Mouse (Mus musculus): ENCODE data around the gene Rapgef1. TPM values are rescaled to one million over a fixed set of nuclear protein-coding genes. Genes with fewer than 3 reads are reported as not detected.
"Not testable (repeated sequence)": the region's sequence is repeated elsewhere in the genome, so short reads cannot be mapped to it uniquely, and the experiment has no call there.

The Rapgef1 gene
- polyA plus RNA-seq, 1 experiment from 2014 or later: 23.0 TPM

DNA sequence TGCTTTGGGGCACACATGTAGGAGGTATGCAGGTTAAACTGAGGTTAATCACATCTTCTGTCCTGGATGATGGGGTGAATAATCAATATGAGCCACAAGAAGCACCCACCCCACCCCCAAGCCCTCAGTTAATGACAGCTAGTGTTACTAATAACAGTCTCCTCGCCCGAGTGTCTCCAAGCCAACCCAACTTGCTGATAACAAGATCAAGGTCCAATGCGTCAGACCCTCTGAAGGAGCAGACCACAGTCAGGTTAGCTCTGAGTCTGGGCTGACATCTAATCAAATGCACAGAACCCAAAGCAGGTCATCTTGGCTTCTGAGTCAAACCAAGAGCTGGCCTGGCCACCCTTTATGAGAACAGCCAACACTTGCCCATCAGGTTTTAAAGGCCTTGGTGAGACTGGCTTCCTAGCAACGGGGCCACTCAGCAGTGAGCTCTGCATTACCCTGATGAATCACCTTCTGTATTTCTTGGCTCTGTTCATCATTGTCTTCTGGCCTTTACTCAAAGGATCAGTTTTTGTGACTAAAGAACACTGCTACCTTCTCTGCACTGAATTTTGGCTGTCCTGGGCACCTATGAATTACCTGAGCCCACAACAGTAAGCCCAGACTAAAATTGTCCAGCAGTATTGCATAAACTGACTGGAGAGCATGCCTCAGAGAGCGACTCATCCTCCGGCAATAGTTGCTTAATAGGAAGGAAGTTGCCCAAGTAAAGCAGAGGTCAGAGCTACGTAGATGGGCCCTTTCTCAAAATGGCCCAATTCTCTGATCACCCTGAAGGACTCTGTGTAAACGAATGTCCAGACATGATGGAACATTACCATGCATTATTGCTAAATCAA, 152.3 kb downstream of the Rapgef1 start:
- Histone ChIP-seq H3K27me3 (ENCODE audit: control insufficient read depth, insufficient read depth, low read length) (no peaks in the 10 kb centered on the region), H3K36me3 (ENCODE audit: control insufficient read depth, insufficient read depth, low read length) (peaks cover 3% of the 10 kb centered on the region; the same call in 1 of the 2 replicates), H3K4me3 (ENCODE audit: low read depth, low read length) (no peak overlapping the region), H3K9ac (ENCODE audit: low read length) (no peak overlapping the region), H3K27ac (ENCODE audit: low read depth, low read length) (no peak overlapping the region), H3K4me2 (ENCODE audit: low read depth, low read length, severe bottlenecking) (no peak overlapping the region), H3K9me3 (ENCODE audit: control insufficient read depth, low read length) (no peaks in the 10 kb centered on the region), H3K4me1 (replicated peaks; ENCODE audit: control insufficient read depth, insufficient read depth, low read length) (no peaks in the 10 kb centered on the region)
- no peak for DNase-seq (ENCODE audit: low spot score)
- 85% methylated on average over 8 of the region's 8 CpGs for WGBS
- no peak for ATAC-seq (replicated peaks; ENCODE audit: low FRiP score)

DNA sequence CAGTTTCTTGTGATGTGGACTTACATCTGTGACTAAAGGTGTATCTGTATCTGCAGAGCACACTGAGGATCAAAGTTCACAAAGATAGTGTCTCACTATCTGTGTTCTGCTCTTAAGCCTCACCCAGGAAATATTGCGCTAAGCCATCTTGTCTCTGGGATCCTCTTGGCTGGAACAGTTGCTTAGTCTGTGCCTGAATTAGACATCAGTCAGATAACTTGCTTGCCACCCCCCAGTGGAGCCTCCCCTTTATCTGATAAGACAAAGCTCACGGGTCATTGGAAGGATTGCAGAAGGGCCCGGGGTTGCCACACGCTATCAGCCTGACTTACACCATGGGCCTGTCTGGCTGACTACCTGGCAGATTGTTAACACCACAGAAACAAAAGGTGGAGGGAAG, 153.8 kb downstream of the Rapgef1 start:
- peaks cover 6% of the 10 kb centered on the region for H3K36me3 ChIP-seq (ENCODE audit: control insufficient read depth, insufficient read depth, low read length)
- no peak for DNase-seq (ENCODE audit: low spot score)

GRCm38 (mm10) chr2:29781256-29781655, 161.7 kb downstream of the Rapgef1 start:
- 92% methylated on average over 2 of the region's 2 CpGs for WGBS
- not testable (repeated sequence) for DNase-seq (ENCODE audit: low spot score); ATAC-seq (replicated peaks; ENCODE audit: low FRiP score); H3K4me2 ChIP-seq (ENCODE audit: low read depth, low read length, severe bottlenecking); H3K9me3 ChIP-seq (ENCODE audit: control insufficient read depth, low read length); H3K4me1 ChIP-seq (replicated peaks; ENCODE audit: control insufficient read depth, insufficient read depth, low read length); H3K9ac ChIP-seq (ENCODE audit: low read length); H3K27ac ChIP-seq (ENCODE audit: low read depth, low read length); H3K4me3 ChIP-seq (ENCODE audit: low read depth, low read length); H3K27me3 ChIP-seq (ENCODE audit: control insufficient read depth, insufficient read depth, low read length)
- peaks cover 42% of the 10 kb centered on the region for H3K36me3 ChIP-seq (ENCODE audit: control insufficient read depth, insufficient read depth, low read length)

More for the DNA sequence above, 153.8 kb downstream of the Rapgef1 start:
- H3K4me3 ChIP-seq (ENCODE audit: low read depth, low read length): no peak overlapping the region
- ATAC-seq (replicated peaks; ENCODE audit: low FRiP score): no peak
- H3K4me1 ChIP-seq (replicated peaks; ENCODE audit: control insufficient read depth, insufficient read depth, low read length): no peaks in the 10 kb centered on the region
- no peaks in the 10 kb centered on the region for H3K9me3 ChIP-seq (ENCODE audit: control insufficient read depth, low read length)
- no peak overlapping the region for H3K27ac ChIP-seq (ENCODE audit: low read depth, low read length)
- no peak overlapping the region for H3K9ac ChIP-seq (ENCODE audit: low read length)
- H3K27me3 ChIP-seq (ENCODE audit: control insufficient read depth, insufficient read depth, low read length): no peaks in the 10 kb centered on the region
- 93% methylated on average over 4 of the region's 4 CpGs for WGBS
- H3K4me2 ChIP-seq (ENCODE audit: low read depth, low read length, severe bottlenecking): no peak overlapping the region

DNA sequence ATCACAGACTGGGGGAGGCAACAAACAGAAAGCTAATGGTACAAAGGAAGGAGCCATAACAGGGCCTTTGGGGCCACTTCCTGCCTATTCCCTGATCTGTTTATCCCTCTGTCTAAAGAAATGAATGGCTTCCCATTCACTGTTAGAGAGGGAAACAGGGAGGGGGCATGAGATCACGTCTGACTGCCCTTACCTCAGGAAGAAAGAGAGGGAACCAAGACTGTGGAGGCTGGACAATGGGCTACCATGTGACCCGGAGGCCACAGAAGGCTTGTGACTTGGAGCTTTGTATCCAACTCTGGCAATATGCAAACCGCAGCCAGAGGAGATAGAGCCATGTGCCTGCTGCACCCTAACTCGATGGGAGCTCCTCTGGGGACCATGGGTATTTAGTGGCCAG, 164.8 kb downstream of the Rapgef1 start:
- 75% methylated on average over 4 of the region's 4 CpGs for WGBS
- Histone ChIP-seq H3K9ac (ENCODE audit: low read length) (no peak overlapping the region), H3K36me3 (ENCODE audit: control insufficient read depth, insufficient read depth, low read length) (peaks cover 31% of the 10 kb centered on the region), H3K4me2 (ENCODE audit: low read depth, low read length, severe bottlenecking) (no peak overlapping the region), H3K27me3 (ENCODE audit: control insufficient read depth, insufficient read depth, low read length) (no peaks in the 10 kb centered on the region), H3K27ac (ENCODE audit: low read depth, low read length) (no peak overlapping the region), H3K4me1 (replicated peaks; ENCODE audit: control insufficient read depth, insufficient read depth, low read length) (peaks cover 5% of the 10 kb centered on the region; the same call in 1 of the 2 replicates), H3K4me3 (ENCODE audit: low read depth, low read length) (no peak overlapping the region), H3K9me3 (ENCODE audit: control insufficient read depth, low read length) (peaks cover 7% of the 10 kb centered on the region; the same call in 1 of the 2 replicates)
- no peak for DNase-seq (ENCODE audit: low spot score)
- ATAC-seq (replicated peaks; ENCODE audit: low FRiP score): no peak

DNA sequence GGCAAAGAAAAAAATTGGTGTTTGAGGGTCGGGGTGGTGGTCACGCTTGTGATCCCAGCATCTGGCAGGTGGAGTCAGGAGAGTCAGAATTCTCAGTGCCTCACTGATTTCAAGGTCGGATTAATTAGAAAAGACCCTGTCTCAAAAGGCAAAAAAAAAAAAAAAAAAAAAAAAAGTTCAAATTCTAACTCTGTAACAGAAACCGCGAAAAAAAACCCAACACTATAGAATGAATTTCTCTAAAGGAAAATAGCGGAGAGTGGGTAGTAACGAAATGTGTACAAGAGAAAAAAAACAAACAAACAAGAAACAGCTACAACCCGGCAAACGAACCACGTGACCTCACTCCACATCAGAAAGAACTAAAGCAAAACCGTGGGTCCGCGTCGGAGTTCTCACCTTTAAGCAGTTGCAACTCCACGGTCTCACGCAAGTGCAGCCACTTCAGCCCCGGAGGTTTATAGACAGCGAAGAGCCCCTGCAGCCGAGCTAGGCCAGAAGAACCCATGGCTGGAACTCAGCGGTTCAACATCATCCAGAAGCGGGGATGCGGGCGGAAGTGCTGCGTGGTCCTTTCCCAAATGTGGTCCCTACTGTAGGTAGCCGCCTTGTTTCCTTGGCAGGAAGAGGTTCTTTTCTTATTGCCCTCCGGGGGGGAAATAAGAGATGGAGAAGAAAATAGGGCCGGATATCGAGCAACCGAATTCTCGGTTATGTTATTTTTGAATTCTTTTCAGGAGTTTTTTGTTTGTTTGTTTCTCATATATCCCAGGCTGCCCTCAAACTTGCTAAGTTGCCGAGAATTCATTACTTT, 167.8 kb downstream of the Rapgef1 start, which contains the start of gene Coq4:
Coq4 (plus strand) TSS at position 390 of the 814 bp plus-strand sequence.
- peaks cover 20% of the 10 kb centered on the region for H3K36me3 ChIP-seq (ENCODE audit: control insufficient read depth, insufficient read depth, low read length)
- 0 out of 2 replicates have a peak within 1 kb of the TSS, but pooled peaks have one; percentile 10 for H3K27ac ChIP-seq (ENCODE audit: low read depth, low read length)
- peaks cover under 1% of the 10 kb centered on the region; the same call in 1 of the 2 replicates for H3K9me3 ChIP-seq (ENCODE audit: control insufficient read depth, low read length)
- DNase-seq (ENCODE audit: low spot score) (peak; percentile 89), ATAC-seq (replicated peaks; ENCODE audit: low FRiP score) (peak; percentile 91)
- peaks cover 5% of the 10 kb centered on the region; the same call in 1 of the 2 replicates for H3K4me1 ChIP-seq (replicated peaks; ENCODE audit: control insufficient read depth, insufficient read depth, low read length)
- peak within 1 kb of the TSS; percentile 89 for H3K4me2 ChIP-seq (ENCODE audit: low read depth, low read length, severe bottlenecking)
- peak within 1 kb of the TSS; percentile 83 for H3K9ac ChIP-seq (ENCODE audit: low read length)
- H3K4me3 ChIP-seq (ENCODE audit: low read depth, low read length): peak within 1 kb of the TSS; percentile 67
- no peaks in the 10 kb centered on the region for H3K27me3 ChIP-seq (ENCODE audit: control insufficient read depth, insufficient read depth, low read length)
- WGBS: 2% methylated on average over 31 of the region's 31 CpGs

DNA sequence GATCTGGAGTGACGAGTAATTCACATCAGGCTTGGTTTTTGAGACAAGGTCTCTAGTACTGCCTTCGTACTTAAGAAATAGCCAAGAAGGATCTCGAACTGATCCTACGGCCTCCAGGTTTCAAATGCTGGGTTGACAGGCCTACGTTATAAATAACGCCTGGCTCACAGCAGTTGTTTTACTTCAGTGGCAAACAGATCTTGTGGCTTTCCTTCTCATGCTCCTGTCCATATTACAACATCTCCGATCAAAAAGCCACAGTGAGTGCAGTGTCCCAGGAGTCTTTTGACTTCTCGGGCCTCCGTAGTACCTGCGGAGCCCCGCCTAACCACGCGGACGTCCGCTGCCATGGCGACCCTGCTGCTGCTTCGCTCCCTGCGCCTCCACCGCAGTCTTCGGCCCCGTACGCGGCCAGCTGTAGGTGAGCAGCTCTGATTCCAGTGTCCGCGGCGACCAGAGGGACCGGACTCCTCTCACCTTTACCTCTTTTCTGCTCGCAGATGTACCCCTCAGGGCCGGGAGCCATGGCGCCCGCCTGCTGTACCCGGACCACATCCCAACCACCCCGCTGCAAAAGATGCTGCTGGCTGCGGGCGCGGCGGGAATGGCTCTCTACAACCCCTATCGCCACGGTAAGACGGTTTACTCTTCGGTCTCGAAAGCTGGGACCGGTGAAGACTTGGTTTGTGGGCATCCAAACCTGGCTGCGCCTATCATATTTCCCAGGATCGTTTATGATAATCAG, 168.6 kb downstream of the Rapgef1 start, which contains the start of gene Trub2:
Trub2 (minus strand) TSS at position 566 of the 745 bp plus-strand sequence.
- ATAC-seq (replicated peaks; ENCODE audit: low FRiP score) (peak; percentile 89), DNase-seq (ENCODE audit: low spot score) (peak; percentile 84)
- peaks cover 13% of the 10 kb centered on the region; the same call in 1 of the 2 replicates for H3K36me3 ChIP-seq (ENCODE audit: control insufficient read depth, insufficient read depth, low read length)
- peak within 1 kb of the TSS; percentile 83 for H3K9ac ChIP-seq (ENCODE audit: low read length)
- H3K4me3 ChIP-seq (ENCODE audit: low read depth, low read length): peak within 1 kb of the TSS; percentile 67
- 1% methylated on average over 45 of the region's 45 CpGs for WGBS
- peak within 1 kb of the TSS; percentile 89 for H3K4me2 ChIP-seq (ENCODE audit: low read depth, low read length, severe bottlenecking)
- no peaks in the 10 kb centered on the region for H3K9me3 ChIP-seq (ENCODE audit: control insufficient read depth, low read length)
- H3K27ac ChIP-seq (ENCODE audit: low read depth, low read length): 0 out of 2 replicates have a peak within 1 kb of the TSS, but pooled peaks have one; percentile 10
- no peaks in the 10 kb centered on the region for H3K27me3 ChIP-seq (ENCODE audit: control insufficient read depth, insufficient read depth, low read length)
- H3K4me1 ChIP-seq (replicated peaks; ENCODE audit: control insufficient read depth, insufficient read depth, low read length): peaks cover 5% of the 10 kb centered on the region; the same call in 1 of the 2 replicates

Measured in forebrain, embryonic 11.5 days (tissue).